Mouse (Mus musculus) cortical plate, adult 2 months (tissue): ENCODE measurements at regions not wholly inside any gene's neighbourhood (a gene's known extent, or its start where the extent isn't known, plus 50 kb on each side); places are given as distances from the start of the nearest gene placed in this dataset.

Source experiments
- H3K27ac ChIP-seq: fragments of 200-500 bp; 2 replicates; pipeline ENCODE4 v1.5.1; 2012; ENCODE audit warnings: low read length, control low read depth, inconsistent platforms; ENCODE audit not compliant: insufficient read depth
- H3K4me1 ChIP-seq: fragments of 200-500 bp; 2 replicates; pipeline ENCODE4 v1.6.1; 2011; ENCODE audit warnings: low read length; ENCODE audit not compliant: control insufficient read depth, insufficient read depth
- H3K4me3 ChIP-seq: fragments of 200-500 bp; 2 replicates; pipeline ENCODE4 v1.5.1; 2011; ENCODE audit warnings: mild to moderate bottlenecking, low read length, control low read depth; ENCODE audit not compliant: insufficient read depth
- CTCF ChIP-seq: fragments of 200-500 bp; IDR thresholded peaks from 2 replicates; pipeline ENCODE4 v1.5.1; 2011; ENCODE audit warnings: mild to moderate bottlenecking, control low read depth, low read length; ENCODE audit not compliant: insufficient read depth; ENCODE audit errors: extremely low read depth
- POLR2A ChIP-seq: fragments of 200-500 bp; IDR thresholded peaks from 2 replicates; pipeline ENCODE4 v1.6.1; 2011; ENCODE audit warnings: mild to moderate bottlenecking, low read length, control low read depth; ENCODE audit not compliant: insufficient read depth; ENCODE audit errors: extremely low read depth

DNA sequence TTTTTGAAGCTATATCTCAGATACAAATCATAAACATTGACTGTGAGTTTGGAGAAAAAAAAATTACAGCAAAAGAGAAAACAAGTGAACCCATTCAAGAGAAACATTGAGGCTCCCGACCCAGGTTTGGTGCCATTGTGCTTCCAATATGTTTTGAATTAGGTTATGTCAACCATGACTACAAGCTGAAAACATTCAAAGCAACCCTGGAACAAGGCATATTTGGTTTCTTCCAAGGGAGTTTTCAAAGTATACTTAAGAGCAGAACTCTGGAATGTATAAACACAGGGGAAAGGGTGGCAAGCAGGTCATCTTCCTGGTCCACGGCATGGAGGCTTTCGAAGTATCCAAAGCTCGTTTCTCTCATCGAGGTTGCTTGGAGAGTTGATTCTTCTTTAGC is 464.1 kb downstream of the Sorl1 start:
- no peak overlapping the region for H3K27ac ChIP-seq
- no peaks in the 10 kb centered on the region for H3K4me1 ChIP-seq
- H3K4me3 ChIP-seq, result no peak overlapping the region
- TF ChIP-seq POLR2A (no peak), CTCF (no peak)

DNA sequence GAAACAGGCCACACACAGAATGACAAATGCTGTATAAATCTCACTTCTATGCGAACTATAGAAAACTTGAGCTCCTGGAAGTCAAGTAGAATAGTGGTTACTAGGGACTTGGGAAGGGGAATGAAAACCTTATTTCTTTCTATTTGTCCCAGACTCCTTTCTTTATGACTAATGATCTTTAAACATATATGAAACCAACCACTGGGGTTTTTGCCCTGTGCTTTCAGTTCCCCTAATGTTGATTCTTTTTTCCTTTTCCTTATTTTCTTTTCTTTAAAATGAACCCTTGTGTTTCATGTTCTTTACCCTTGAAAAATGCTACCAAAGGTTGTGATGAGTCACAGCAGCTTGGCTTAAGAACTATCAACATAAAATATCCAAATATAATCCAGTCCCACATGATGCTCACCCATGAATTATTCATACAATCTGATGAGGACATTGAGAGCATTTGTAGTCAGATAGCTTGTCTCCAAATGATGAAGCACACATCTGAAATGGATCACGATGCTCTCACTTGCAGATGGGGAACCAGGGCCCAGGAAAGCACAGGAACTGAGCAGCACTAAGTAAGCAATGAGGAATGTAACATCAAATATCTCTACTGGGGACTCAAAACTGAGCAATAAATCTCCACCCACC is 470.2 kb upstream of the Ubash3b start:
- Histone ChIP-seq H3K4me3 (no peak overlapping the region), H3K27ac (no peak overlapping the region), H3K4me1 (no peaks in the 10 kb centered on the region)
- TF ChIP-seq POLR2A (no peak), CTCF (no peak)

DNA sequence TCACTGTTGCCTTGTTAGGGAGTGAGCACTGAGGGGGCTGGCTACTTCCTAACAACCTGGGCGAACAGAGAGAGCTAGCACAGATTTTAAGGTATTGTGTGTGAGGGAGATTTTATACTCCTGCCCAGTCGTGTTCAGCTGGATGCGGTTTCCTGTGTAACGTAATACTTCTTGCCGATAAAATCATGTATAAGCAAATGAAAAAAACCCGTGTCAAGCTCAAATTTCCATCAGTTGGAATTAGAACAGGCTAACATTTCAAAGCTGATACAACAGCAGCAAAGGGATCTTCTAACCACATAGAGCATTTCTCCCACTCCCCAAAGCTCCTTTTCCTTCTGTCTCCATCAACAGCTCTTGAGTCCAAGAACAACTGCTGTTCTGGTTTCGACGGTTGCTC is 459.8 kb upstream of the Ubash3b start:
- Histone ChIP-seq H3K4me3 (no peak overlapping the region), H3K27ac (no peak overlapping the region), H3K4me1 (no peaks in the 10 kb centered on the region)
- TF ChIP-seq CTCF, result no peak
- no peak for TF ChIP-seq POLR2A

DNA sequence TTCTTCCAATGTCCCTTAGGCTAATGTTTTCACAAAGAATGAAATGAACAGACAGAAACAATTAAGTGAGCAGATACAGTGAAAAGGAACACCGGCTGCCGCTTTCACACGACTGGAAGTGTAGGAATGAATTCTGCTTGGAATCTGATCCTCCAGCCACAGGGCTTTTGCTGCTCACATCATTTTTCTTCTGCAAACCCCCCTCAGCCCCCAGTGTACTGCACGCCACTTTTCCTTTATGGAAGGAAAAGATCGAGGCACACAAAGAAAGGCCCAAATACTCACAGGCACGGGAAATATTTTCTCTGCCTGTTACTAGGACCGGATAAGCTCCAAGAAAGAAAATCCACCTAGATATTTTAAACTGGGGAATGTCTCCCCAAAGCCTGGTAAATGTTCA is 452.5 kb upstream of the Ubash3b start:
- no peak overlapping the region for H3K27ac ChIP-seq
- TF ChIP-seq POLR2A (no peak), CTCF (no peak)
- H3K4me3 ChIP-seq, result no peak overlapping the region
- H3K4me1 ChIP-seq, result peaks cover 6% of the 10 kb centered on the region; the same call in 1 of the 2 replicates

DNA sequence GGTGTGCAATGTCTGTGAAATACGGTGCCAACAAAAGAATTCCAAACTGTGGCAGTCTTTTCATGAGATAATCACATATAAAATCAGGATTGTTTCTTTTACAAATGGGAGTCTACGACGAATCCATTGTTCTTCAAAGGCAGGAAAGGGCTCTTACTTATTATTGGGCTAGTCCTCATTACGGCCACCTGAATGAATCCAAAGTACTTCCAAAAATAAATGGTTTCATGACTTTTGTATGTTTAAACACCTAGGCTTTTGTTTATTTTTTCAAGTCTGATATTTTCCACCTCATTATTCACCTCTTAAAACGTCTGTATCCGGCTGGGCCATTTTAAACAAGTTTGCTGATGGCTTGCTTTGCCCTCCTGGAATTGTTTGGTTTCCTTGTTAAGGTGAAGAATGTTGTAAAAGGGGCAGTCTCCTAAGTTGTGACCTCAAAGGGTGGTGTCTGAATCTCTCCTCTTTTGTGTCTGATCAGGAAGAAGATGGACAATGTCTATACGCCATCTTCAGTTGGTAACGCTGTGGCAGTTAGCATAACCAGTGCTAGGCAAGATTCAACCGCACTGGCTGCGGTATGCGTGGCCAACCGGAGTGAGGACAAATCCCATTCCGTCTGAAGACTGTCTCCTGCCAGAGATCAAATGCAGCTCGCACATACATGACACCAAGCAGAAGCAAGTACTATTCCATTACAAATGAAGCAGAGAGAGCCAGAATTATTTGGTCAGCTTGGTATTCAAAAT is 451.5 kb upstream of the Ubash3b start:
- H3K4me1 ChIP-seq, result peaks cover 6% of the 10 kb centered on the region; the same call in 1 of the 2 replicates
- H3K4me3 ChIP-seq, result no peak overlapping the region
- H3K27ac ChIP-seq, result peak overlapping the region; percentile 97
- TF ChIP-seq CTCF (no peak), POLR2A (no peak)

DNA sequence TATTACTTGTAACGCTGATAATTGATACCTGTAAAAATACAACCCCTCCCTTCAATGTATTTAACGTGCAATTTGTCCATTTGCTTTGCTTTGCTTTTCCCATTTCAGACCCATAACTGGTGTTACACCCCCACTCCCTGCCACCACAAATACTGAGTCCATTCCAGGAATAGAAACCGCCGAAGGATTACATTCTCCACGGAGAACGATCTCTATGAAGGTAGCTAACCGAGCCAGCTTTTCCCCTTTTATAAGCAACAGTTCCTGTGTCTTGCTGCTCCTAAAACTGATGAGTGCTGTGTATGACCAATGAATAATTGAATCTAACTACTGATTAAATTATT is 450.9 kb upstream of the Ubash3b start:
- no peak for TF ChIP-seq CTCF
- no peak for TF ChIP-seq POLR2A
- H3K27ac ChIP-seq, result peak overlapping the region; percentile 97
- no peak overlapping the region for H3K4me3 ChIP-seq
- H3K4me1 ChIP-seq, result peaks cover 6% of the 10 kb centered on the region; the same call in 1 of the 2 replicates

DNA sequence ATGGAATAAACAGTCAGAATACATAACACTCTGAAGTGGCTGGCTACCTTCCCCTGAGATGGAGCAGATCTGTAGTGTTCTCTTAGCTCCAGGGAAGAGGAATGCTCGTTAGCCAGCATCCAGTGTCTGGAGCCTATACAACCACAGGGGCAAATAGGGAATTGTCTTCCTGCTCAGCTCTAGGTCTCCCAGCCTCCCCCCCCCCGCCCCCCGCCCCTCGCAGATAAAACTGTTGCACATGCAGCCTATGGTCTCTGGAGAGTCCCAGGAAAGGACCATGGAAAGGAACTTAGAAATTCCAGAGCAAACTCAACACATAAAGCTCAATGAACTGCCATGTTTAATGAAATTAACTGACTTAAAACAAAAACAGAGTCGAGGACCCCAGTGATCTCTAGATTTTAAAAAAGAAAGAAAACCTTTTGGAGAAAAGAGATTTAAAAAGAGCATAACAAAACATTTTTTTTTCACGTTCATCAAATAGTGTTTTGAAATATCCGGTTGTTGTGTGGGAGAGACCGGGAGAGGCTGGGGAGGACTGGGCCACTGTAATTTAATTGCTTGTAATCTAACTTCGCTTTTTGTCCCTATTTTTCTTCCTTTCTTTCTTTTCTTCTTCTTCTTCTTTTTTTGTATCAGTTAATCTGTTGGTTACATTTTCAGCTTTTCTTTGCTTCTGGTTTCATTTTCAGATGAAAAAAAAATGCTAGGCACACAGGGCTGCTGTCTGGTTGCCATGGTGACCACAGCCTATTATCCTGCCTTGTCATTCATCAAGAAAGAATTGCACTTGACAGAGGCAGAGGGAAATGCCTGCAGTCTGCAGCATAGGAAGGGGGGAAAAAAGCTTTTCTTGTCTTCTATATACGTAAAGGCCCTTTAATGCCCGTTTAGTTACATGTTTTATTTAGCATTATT is 450.3 kb upstream of the Ubash3b start:
- H3K4me1 ChIP-seq, result peaks cover 6% of the 10 kb centered on the region; the same call in 1 of the 2 replicates
- TF ChIP-seq CTCF (no peak), POLR2A (no peak)
- H3K27ac ChIP-seq, result peak overlapping the region; percentile 97
- H3K4me3 ChIP-seq, result no peak overlapping the region

DNA sequence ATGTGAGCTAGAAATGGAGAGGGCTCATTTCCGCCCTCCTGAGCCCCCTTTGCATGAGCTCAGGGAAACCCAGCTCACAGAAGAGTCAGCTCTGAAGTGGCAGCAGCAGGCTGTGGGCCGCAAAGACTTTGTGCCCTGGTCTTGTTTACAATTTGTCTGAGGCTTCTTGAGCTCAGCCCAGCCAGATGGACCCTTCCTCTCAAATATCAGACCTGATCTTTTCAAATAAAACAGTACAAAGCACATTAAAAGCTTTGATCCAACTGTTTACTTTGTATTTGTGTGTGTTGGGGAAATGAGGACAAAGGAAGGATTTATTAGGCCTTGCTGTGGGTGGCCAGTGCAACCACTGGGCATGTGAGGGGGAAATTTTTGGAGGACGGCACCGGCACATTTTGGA is 448.9 kb upstream of the Ubash3b start:
- no peak overlapping the region for H3K4me3 ChIP-seq
- TF ChIP-seq POLR2A (no peak), CTCF (no peak)
- H3K4me1 ChIP-seq, result peaks cover 6% of the 10 kb centered on the region; the same call in 1 of the 2 replicates
- 0 out of 2 replicates have a peak overlapping the region, but pooled peaks have one; percentile 54 for H3K27ac ChIP-seq

DNA sequence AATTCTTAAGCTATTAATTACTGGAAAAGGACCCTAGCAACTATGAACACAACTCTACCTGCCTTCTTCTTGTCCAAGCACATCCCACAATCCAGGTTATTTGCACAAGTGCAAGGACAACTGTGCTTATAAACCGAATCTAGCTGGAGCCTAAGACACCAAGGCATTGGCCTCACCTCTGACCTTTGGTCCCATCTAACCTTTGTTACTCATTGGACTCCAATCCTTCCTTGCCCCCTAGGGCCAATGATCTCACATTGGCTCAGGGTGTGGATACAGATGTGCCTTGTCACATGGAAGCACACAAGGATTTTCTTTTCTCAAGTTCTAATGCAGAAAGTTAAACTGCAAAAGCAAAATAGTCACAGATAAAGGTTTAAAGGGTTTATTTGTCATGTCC is 444.6 kb upstream of the Ubash3b start:
- H3K4me1 ChIP-seq, result peaks cover 3% of the 10 kb centered on the region
- TF ChIP-seq POLR2A (no peak), CTCF (no peak)
- H3K27ac ChIP-seq, result no peak overlapping the region
- no peak overlapping the region for H3K4me3 ChIP-seq

DNA sequence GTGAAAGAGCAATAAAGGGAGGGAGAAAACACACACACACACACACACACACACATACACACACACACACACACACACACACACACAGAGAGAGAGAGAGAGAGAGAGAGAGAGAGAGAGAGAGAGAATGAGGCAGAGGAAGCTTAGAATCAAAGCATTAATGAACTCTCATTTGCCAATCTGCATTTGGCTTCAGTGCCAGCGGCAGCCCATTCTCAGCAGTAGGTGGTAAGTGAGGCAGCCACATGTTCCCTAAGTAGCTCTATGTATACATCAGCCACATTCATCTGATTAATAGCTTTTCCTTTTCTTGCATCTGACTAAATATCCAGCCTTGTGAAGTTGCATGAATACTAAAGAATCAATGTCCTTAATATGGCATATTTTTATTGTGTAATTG is 443.4 kb upstream of the Ubash3b start:
- Histone ChIP-seq H3K4me3 (no peak overlapping the region), H3K4me1 (peaks cover 4% of the 10 kb centered on the region), H3K27ac (0 out of 2 replicates have a peak overlapping the region, but pooled peaks have one; percentile 19)
- TF ChIP-seq CTCF (no peak), POLR2A (no peak)
